Mouse (Mus musculus) MEL (cell line): ENCODE data around the gene Slc11a2. TPM values are rescaled to one million over a fixed set of nuclear protein-coding genes. Genes with fewer than 3 reads are reported as not detected.

ENCODE experiments used
- DNase-seq: peaks from one replicate; pipeline ENCODE4 v3.0.0; 2011; ENCODE audit warnings: low read depth, low spot score
- H3K27ac ChIP-seq: 2 replicates; pipeline ENCODE4 v1.5.1; 2012; ENCODE audit warnings: low read depth, mild to moderate bottlenecking, control low read depth, low read length, moderate library complexity; ENCODE audit not compliant: control insufficient read depth
- H3K27me3 ChIP-seq, 2 experiments: fragments of 150-350 bp in 1 of 2; sonication (generic) in 1 of 2; 2 replicates each; pipeline ENCODE4 v1.6.1; 2012; ENCODE audit warnings: low read length in 2 of 2, mild to moderate bottlenecking in 2 of 2, improper control_type of control experiment in 1 of 2, moderate library complexity in 1 of 2; ENCODE audit not compliant: insufficient read depth in 2 of 2, control insufficient read depth in 1 of 2
- H3K36me3 ChIP-seq, 2 experiments: 2 replicates each; pipeline ENCODE4 v1.6.1; 2012 to 2014; ENCODE audit warnings: low read length in 2 of 2, improper control_type of control experiment in 1 of 2, inconsistent platforms in 1 of 2, mild to moderate bottlenecking in 1 of 2; ENCODE audit not compliant: insufficient read depth in 2 of 2, control insufficient read depth in 1 of 2
- H3K4me1 ChIP-seq, 2 experiments: fragments of 150-350 bp in 1 of 2; sonication (generic) in 1 of 2; 2 replicates each; pipeline ENCODE4 v1.6.1; 2012; ENCODE audit warnings: low read length in 2 of 2, improper control_type of control experiment in 1 of 2, mild to moderate bottlenecking in 1 of 2; ENCODE audit not compliant: insufficient read depth in 2 of 2, control insufficient read depth in 1 of 2
- H3K4me3 ChIP-seq, 2 experiments: fragments of 150-350 bp in 1 of 2; sonication (generic) in 1 of 2; 2 replicates each; pipeline ENCODE4 v1.5.1; 2012; ENCODE audit warnings: low read depth in 2 of 2, low read length in 2 of 2, mild to moderate bottlenecking in 2 of 2, moderate library complexity in 2 of 2, control low read depth in 1 of 2, improper control_type of control experiment in 1 of 2; ENCODE audit not compliant: control insufficient read depth in 1 of 2, insufficient read depth in 1 of 2
- H3K79me2 ChIP-seq: 2 replicates; pipeline ENCODE4 v1.6.1; 2012; ENCODE audit warnings: mild to moderate bottlenecking, low read length, moderate library complexity; ENCODE audit not compliant: control insufficient read depth, poor library complexity, insufficient read depth
- H3K9ac ChIP-seq: 2 replicates; pipeline ENCODE4 v1.6.1; 2012; ENCODE audit warnings: low read depth, mild to moderate bottlenecking, control low read depth, low read length, moderate library complexity; ENCODE audit not compliant: control insufficient read depth, poor library complexity, severe bottlenecking
- H3K9me3 ChIP-seq: fragments of 150-350 bp; sonication (generic); replicated peaks from 2 replicates; pipeline ENCODE4 v1.6.1; 2012; ENCODE audit warnings: mild to moderate bottlenecking, low read length, improper control_type of control experiment, moderate library complexity; ENCODE audit not compliant: insufficient read depth
- BHLHE40 ChIP-seq: IDR thresholded peaks from 2 replicates; pipeline ENCODE4 v1.6.1; 2012; ENCODE audit warnings: low read depth, mild to moderate bottlenecking, inconsistent platforms, low read length, improper control_type of control experiment, borderline replicate concordance
- CHD1 ChIP-seq: IDR thresholded peaks from 2 replicates; pipeline ENCODE4 v1.6.1; 2012; ENCODE audit warnings: low read depth, mild to moderate bottlenecking, inconsistent platforms, low read length, improper control_type of control experiment
- ELF1 ChIP-seq: IDR thresholded peaks from 2 replicates; pipeline ENCODE4 v1.6.1; 2014; ENCODE audit warnings: low read depth, mild to moderate bottlenecking, inconsistent platforms, low read length, improper control_type of control experiment, moderate library complexity
- EP300 ChIP-seq, 2 experiments: IDR thresholded peaks; 2 replicates each; pipeline ENCODE4 v1.6.1; 2011; ENCODE audit warnings: improper control_type of control experiment in 2 of 2, low read length in 2 of 2, low read depth in 1 of 2, mild to moderate bottlenecking in 1 of 2
- ETS1 ChIP-seq: IDR thresholded peaks from 2 replicates; pipeline ENCODE4 v1.6.1; 2012; ENCODE audit warnings: low read depth, mild to moderate bottlenecking, inconsistent platforms, low read length, improper control_type of control experiment, moderate library complexity
- GABPA ChIP-seq: IDR thresholded peaks from 2 replicates; pipeline ENCODE4 v1.6.1; 2012; ENCODE audit warnings: low read depth, mild to moderate bottlenecking, inconsistent platforms, low read length, improper control_type of control experiment, moderate library complexity
- GATA1 ChIP-seq: IDR thresholded peaks from 2 replicates; pipeline ENCODE4 v1.6.1; 2011; ENCODE audit warnings: low read depth, low read length, improper control_type of control experiment
- HCFC1 ChIP-seq: IDR thresholded peaks from 2 replicates; pipeline ENCODE4 v1.6.1; 2012; ENCODE audit warnings: low read depth, mild to moderate bottlenecking, inconsistent platforms, low read length, improper control_type of control experiment, moderate library complexity
- JUND ChIP-seq: IDR thresholded peaks from 2 replicates; pipeline ENCODE4 v1.6.1; 2011; ENCODE audit warnings: low read depth, mild to moderate bottlenecking, improper control_type of control experiment, low read length
- KAT2A ChIP-seq: conservative IDR thresholded peaks from 2 replicates; pipeline ENCODE4 v1.6.1; 2012; ENCODE audit warnings: low read depth, low read length, improper control_type of control experiment, inconsistent platforms
- MAFK ChIP-seq: IDR thresholded peaks from 2 replicates; pipeline ENCODE4 v1.6.1; 2011; ENCODE audit warnings: low read depth, mild to moderate bottlenecking, low read length, improper control_type of control experiment, borderline replicate concordance
- MAX ChIP-seq: IDR thresholded peaks from 2 replicates; pipeline ENCODE4 v1.6.1; 2011; ENCODE audit warnings: low read length, improper control_type of control experiment
- MAZ ChIP-seq: IDR thresholded peaks from 2 replicates; pipeline ENCODE4 v1.6.1; 2012; ENCODE audit warnings: low read depth, mild to moderate bottlenecking, inconsistent platforms, low read length, improper control_type of control experiment
- MEF2A ChIP-seq: IDR thresholded peaks from 2 replicates; pipeline ENCODE4 v1.6.1; 2014; ENCODE audit warnings: low read depth, mild to moderate bottlenecking, inconsistent platforms, low read length, improper control_type of control experiment; ENCODE audit not compliant: poor library complexity, insufficient replicate concordance, severe bottlenecking; ENCODE audit errors: extremely low read depth
- MXI1 ChIP-seq: IDR thresholded peaks from 2 replicates; pipeline ENCODE4 v1.6.1; 2011; ENCODE audit warnings: mild to moderate bottlenecking, low read depth, low read length, improper control_type of control experiment
- MYB ChIP-seq: IDR thresholded peaks from 2 replicates; pipeline ENCODE4 v1.6.1; 2011; ENCODE audit warnings: mild to moderate bottlenecking, low read depth, low read length, improper control_type of control experiment
- MYC ChIP-seq: IDR thresholded peaks from 2 replicates; pipeline ENCODE4 v1.6.1; 2011; ENCODE audit warnings: low read depth, mild to moderate bottlenecking, low read length, improper control_type of control experiment, moderate library complexity
- POLR2A ChIP-seq, 2 experiments: IDR thresholded peaks; 2 replicates each; pipeline ENCODE4 v1.6.1; 2011 to 2012; ENCODE audit warnings: low read length in 2 of 2, mild to moderate bottlenecking in 2 of 2, control low read depth in 1 of 2, improper control_type of control experiment in 1 of 2, low read depth in 1 of 2, moderate library complexity in 1 of 2; ENCODE audit not compliant: control insufficient read depth in 1 of 2, insufficient read depth in 1 of 2, poor library complexity in 1 of 2
- POLR2AphosphoS5 ChIP-seq: IDR thresholded peaks from 2 replicates; pipeline ENCODE4 v1.6.1; 2012; ENCODE audit warnings: low read depth, borderline replicate concordance, mild to moderate bottlenecking, inconsistent platforms, low read length, moderate library complexity, mixed read lengths
- RAD21 ChIP-seq: IDR thresholded peaks from 2 replicates; pipeline ENCODE4 v1.6.1; 2011; ENCODE audit warnings: mild to moderate bottlenecking, low read depth, low read length, improper control_type of control experiment
- RCOR1 ChIP-seq: IDR thresholded peaks from 2 replicates; pipeline ENCODE4 v1.6.1; 2012; ENCODE audit warnings: low read depth, mild to moderate bottlenecking, inconsistent platforms, low read length, improper control_type of control experiment
- SMC3 ChIP-seq: IDR thresholded peaks from 2 replicates; pipeline ENCODE4 v1.6.1; 2011; ENCODE audit warnings: low read depth, low read length, improper control_type of control experiment
- TBP ChIP-seq: IDR thresholded peaks from 2 replicates; pipeline ENCODE4 v1.8.0; 2011; ENCODE audit warnings: low read depth, low read length, improper control_type of control experiment
- TCF12 ChIP-seq: IDR thresholded peaks from 2 replicates; pipeline ENCODE4 v1.6.1; 2014; ENCODE audit warnings: low read depth, mild to moderate bottlenecking, inconsistent platforms, low read length, improper control_type of control experiment, moderate library complexity
- UBTF ChIP-seq: IDR thresholded peaks from 2 replicates; pipeline ENCODE4 v1.6.1; 2012; ENCODE audit warnings: low read depth, mild to moderate bottlenecking, inconsistent platforms, low read length, improper control_type of control experiment, moderate library complexity, borderline replicate concordance; ENCODE audit not compliant: insufficient read depth
- USF2 ChIP-seq, 2 experiments: IDR thresholded peaks; 2 replicates each; pipeline ENCODE4 v1.6.1; 2011 to 2012; ENCODE audit warnings: improper control_type of control experiment in 2 of 2, low read length in 2 of 2, borderline replicate concordance in 1 of 2, inconsistent platforms in 1 of 2, low read depth in 1 of 2, mild to moderate bottlenecking in 1 of 2; ENCODE audit not compliant: insufficient read depth in 1 of 2
- ZC3H11A ChIP-seq: IDR thresholded peaks from 2 replicates; pipeline ENCODE4 v1.6.1; 2012; ENCODE audit warnings: low read depth, mild to moderate bottlenecking, inconsistent platforms, low read length, improper control_type of control experiment
- ZNF384 ChIP-seq: IDR thresholded peaks from 2 replicates; pipeline ENCODE4 v1.6.1; 2012; ENCODE audit warnings: low read depth, mild to moderate bottlenecking, inconsistent platforms, low read length, improper control_type of control experiment
- polyA plus RNA-seq, 2 experiments: library from polyadenylated mRNA; stranded (reverse) in 1 of 2; unstranded in 1 of 2; fragments of >175 nt in 1 of 2; fragments of >200 nt in 1 of 2; gene quantifications; 2 replicates each; pipeline versions ENCODE4 v1.2.1 to v1.2.4; 2012; ENCODE audit warnings: low replicate concordance in 2 of 2, low read depth in 1 of 2; ENCODE audit not compliant: insufficient read length in 2 of 2, insufficient read depth in 1 of 2, missing spikeins in 1 of 2
- total RNA-seq: library from RNA; depleted of rRNA; stranded (reverse); fragments of 300-350 nt; gene quantifications from 2 replicates; pipeline ENCODE4 v1.2.3, GENCODE M21; 2012

The Slc11a2 gene
- total and polyA plus RNA-seq, 3 experiments: 69.0 to 112 TPM; not detected in 1

DNA sequence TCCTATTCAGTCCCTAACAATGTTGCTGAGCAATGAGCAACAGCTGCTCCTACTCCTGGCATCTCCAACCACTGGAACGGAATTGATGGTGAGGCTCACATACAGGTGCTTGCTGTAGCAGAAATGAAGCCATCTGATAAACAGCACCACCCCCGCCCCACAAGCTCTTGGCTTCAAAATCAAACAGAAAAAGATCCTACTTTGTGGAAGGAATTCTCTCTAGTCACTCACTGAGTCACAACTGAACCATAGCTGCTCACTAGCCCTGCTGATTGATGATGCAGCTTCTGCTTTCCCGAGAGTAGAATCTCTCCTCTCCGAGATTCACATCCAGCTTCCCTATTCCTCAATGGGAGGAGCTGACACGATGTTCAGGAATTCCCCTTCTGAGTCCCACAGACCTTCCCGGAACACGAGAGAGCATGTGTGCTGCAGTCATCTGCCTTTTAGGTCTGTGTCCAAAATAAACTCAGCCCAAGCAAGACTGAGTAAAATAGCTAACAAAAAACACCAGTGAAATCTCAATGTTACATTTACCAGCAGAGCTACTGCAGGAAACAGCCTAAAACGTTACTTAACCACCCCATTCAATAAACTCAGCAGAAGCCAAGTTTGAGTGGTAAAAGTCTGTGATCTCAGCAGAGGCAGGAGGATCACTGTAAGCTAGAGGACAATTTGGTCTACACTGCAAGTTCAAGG lies 3.7 kb downstream of the Slc11a2 start:
- peaks cover 8 to 39% of the 10 kb centered on the region in 2 experiments; a peak in 3 of 4 replicates for H3K36me3 ChIP-seq
- peak overlapping the region; percentile 85 to 98 for H3K4me3 ChIP-seq
- peak overlapping the region; percentile 94 for H3K27ac ChIP-seq
- TF ChIP-seq MEF2A (no peak), MYB (no peak), UBTF (no peak), SMC3 (no peak), ZNF384 (no peak), KAT2A (no peak), TCF12 (peak; percentile 36; the same call in 1 of the 2 replicates), USF2 (IDR thresholded peaks at IDR 0.05; ENCODE audit: borderline replicate concordance in 1 of 2, insufficient read depth in 1 of 2, low read depth in 1 of 2, low read length in 2 of 2) (no peak), CHD1 (0 out of 2 replicates have a peak, but pooled peaks have one; percentile 42), TBP (0 out of 2 replicates have a peak, but pooled peaks have one; percentile 37), MAZ (peak; percentile 65; the same call in 1 of the 2 replicates), RAD21 (no peak), ELF1 (no peak), MYC (no peak), POLR2AphosphoS5 (no peak), JUND (no peak), POLR2A (IDR thresholded peaks at IDR 0.05; ENCODE audit: control insufficient read depth in 1 of 2, insufficient read depth in 1 of 2, low read depth in 1 of 2, low read length in 2 of 2, poor library complexity in 1 of 2) (peak in 1 of 2 experiments; percentile 41; a peak in 1 of 4 replicates), MAX (no peak), RCOR1 (peak; percentile 70; the same call in 1 of the 2 replicates), ZC3H11A (no peak), MXI1 (peak; percentile 56), GABPA (no peak), BHLHE40 (no peak), GATA1 (peak; percentile 57), EP300 (IDR thresholded peaks at IDR 0.05; ENCODE audit: low read depth in 1 of 2, low read length in 2 of 2) (peak; percentile 34 to 35; a peak in 3 of 4 replicates), MAFK (0 out of 2 replicates have a peak, but pooled peaks have one; percentile 16), ETS1 (peak; percentile 74), HCFC1 (peak; percentile 27; the same call in 1 of the 2 replicates)
- H3K9ac ChIP-seq: peak overlapping the region; percentile 96
- H3K27me3 ChIP-seq: no peaks in the 10 kb centered on the region
- peaks cover 60% of the 10 kb centered on the region for H3K79me2 ChIP-seq
- H3K4me1 ChIP-seq: peaks cover 33 to 45% of the 10 kb centered on the region in 2 experiments
- no peaks in the 10 kb centered on the region for H3K9me3 ChIP-seq
- DNase-seq: peak; percentile 80
